Mouse (Mus musculus) hematopoietic stem cell, adult 5-6 weeks (primary cell): Measurements from ENCODE around the gene Mtpn. TPM values are rescaled to one million over a fixed set of nuclear protein-coding genes. Genes with fewer than 3 reads are reported as not detected.

Experiments used
- ATAC-seq, 2 experiments: fragments of 125-278 bp in 1 of 2; replicated peaks in 1 of 2; 2 replicates each; pipeline ENCODE4 v1.8.0; 2016 to 2017; ENCODE audit warnings: inconsistent platforms in 2 of 2, mild to moderate bottlenecking in 2 of 2, moderate number of reproducible peaks in 2 of 2, low read depth in 1 of 2, moderate TSS enrichment in 1 of 2; ENCODE audit not compliant: low FRiP score in 2 of 2, poor library complexity in 2 of 2, severe bottlenecking in 2 of 2, insufficient read depth in 1 of 2, low TSS enrichment in 1 of 2
- total RNA-seq: library from RNA; stranded (forward); fragments of 172-1452, 232-1000 nt; gene quantifications from 2 replicates; pipeline ENCODE4 v1.2.3, GENCODE M21; 2017

Gene Mtpn
- total RNA-seq = 126 and 134 TPM in 2 replicates

DNA sequence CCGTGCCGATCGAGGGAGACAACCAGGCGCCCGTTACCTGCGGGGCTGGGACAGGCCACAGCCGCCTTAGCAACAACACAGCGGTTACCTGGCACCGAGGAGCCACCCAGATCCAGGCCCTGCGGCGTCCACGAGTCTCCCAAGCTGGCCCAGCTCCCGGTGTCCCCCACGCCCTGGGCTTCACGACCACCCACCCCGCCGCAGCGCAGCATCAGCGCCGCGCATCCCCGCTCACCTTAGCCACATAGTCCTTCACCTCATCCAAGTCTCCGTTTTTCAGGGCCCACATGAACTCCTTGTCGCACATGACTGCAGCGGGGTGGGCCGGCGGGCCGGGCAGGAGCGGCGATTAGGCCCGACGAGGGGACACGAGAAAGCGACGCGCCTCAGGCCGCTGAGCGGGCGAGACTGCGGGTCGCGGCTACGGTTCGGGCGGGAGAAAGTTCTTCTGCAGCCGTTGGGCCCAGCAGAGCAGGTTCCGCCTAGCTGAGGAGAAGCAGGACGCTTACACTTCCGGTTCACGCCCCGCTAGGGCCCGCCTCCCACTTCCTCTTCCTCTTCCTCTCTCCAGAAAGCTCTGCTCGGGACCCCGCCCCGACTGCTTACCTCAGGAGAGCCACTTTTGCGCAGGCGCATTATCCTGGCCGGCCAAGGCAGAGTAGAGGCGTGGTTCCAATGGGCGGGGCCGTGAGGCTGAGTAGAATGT lies at the start of gene Mtpn:
Mtpn (minus strand) TSS at position 585 of the 706 bp plus-strand sequence.
- peak; percentile 98 to 99 for ATAC-seq

GRCm38 (mm10) chr6:35568731-35569130 lies 29.0 kb upstream of the Mtpn start:
- no peak for ATAC-seq

- ATAC-seq = peak in 1 of 2 experiments; percentile 49; a peak in 1 of 4 replicates
These were observed 28.1 kb upstream of the Mtpn start for GRCm38 (mm10) chr6:35567755-35568154.

DNA sequence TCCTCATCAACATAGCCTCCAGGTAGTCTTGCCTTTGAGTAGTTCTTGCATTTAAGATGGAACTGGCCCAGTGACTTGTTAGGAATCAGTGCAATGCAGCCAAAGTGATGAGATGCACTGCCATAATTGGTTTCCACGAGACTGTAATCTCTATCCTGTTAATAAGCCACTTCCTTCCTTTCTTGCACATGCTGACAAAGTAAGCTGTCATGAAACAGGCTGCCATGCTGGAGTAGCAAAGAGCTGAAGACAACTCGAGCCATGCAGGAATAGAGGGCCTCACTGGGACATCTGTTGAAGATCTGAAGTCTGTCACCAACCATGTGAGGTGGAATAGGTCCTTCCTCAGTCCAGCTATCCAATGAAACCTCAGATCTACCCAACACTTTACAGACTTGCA lies 20.3 kb upstream of the Mtpn start:
- ATAC-seq = no peak

- peak; percentile 35 to 60; a peak in 2 of 4 replicates for ATAC-seq
These were observed 4.7 kb upstream of the Mtpn start for GRCm38 (mm10) chr6:35544352-35544751.

- ATAC-seq = no peak
These were observed 3.1 kb upstream of the Mtpn start for GRCm38 (mm10) chr6:35542656-35543400.

DNA sequence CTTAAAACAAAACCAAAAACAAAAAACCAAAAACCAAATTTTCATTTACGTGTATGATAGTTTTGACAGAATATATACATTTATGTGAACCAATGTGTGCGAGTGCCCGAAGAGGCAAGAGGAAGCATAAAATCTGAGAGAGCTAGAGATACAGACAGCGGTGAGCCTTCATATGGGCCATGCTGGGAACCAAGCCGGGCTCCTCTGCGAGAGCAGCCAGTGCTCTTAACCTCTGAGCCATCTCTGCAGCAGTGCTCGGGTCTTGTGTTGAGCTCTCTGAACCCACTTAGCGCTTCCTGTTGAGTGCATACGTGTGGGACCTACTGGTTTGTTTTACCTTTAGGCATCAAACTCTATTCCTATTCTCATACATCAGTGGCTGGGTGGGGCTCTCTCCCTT lies 689 bp upstream of the Mtpn start:
- no peak for ATAC-seq

DNA sequence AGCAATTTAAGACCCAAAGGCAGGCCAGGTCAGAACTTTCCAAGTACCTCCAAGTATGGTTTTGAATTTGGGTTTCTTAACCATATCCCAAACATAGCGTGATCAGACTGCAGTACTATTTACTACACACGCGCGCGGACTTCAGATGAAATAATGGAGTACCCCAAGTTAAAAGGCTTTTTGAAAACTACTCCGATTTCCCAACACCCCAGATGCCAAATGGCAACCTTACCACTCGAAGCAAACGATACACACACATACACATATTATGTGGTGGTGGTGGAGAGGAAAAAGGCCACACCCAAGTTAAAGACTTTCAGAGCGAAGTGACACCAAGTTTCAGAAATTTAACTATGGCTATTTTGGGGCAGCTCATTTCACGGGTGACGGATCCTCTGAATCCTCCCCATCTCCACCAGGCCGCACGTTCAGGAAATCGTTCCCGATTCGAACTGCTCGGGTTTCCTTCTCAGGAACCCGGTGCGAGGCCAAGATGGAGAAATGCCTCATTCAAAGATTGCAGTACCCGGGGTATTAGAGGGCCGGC lies 858 bp downstream of the Mtpn start:
- ATAC-seq = no peak

- ATAC-seq = peak in 1 of 2 experiments; percentile 25; a peak in 2 of 4 replicates
These were observed 3.7 kb downstream of the Mtpn start for GRCm38 (mm10) chr6:35536021-35536420.

DNA sequence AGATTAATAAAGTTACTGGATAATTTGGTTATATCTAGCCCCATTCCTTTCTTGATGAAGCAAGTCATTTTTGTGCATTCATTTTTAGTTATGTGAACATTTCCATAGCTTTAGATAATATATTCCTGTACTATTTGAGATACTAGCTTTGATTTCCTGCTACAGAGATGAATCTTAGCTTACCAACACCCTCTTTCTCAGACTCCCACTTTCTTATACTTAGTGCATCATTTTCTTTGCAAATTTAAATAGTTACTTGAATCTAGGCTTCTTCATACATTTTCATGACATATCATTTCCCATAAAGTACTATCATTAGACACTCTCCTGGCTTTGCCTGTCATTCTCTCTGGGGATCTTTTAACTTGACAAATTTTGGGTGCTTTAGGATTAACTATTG lies 26.3 kb downstream of the Mtpn start:
- no peak for ATAC-seq

DNA sequence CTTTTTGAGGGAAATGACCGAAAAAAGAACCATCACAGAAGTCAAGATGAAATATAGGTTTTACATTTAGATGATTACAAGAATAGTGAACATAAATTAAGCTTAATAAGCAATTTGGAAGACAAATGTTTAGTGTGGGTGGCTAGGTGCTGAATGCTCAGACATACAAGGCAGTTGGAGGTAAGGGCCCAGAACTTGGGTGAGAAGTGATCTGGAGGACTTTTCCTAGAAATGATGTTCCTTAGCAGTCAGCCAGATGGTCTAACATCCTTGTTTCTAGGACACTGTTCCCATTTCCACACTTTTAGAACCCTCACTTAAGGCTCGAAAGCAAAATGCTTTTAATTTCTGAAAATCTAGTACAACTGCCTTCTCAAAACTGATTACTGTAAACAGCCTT lies 34.9 kb downstream of the Mtpn start:
- ATAC-seq = no peak

DNA sequence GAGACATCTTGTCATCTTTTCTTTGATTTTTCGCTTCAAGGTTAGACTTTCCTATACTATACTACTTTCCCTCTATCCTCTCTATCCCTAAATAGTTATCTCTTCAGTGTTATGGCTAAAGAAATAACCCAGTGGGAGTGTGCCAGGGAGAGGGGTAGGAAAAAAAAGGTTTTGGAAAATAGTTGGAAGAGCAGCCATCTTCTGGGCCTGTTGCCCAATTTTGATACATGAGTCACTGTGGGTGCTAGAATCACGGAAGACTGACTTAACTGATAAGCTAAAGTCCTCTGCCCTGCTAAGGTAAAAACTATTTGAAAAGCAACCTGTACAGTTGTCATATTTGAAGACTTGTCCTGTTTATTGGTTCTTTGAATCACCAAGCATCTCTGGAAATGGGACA lies 36.8 kb downstream of the Mtpn start:
- no peak for ATAC-seq

DNA sequence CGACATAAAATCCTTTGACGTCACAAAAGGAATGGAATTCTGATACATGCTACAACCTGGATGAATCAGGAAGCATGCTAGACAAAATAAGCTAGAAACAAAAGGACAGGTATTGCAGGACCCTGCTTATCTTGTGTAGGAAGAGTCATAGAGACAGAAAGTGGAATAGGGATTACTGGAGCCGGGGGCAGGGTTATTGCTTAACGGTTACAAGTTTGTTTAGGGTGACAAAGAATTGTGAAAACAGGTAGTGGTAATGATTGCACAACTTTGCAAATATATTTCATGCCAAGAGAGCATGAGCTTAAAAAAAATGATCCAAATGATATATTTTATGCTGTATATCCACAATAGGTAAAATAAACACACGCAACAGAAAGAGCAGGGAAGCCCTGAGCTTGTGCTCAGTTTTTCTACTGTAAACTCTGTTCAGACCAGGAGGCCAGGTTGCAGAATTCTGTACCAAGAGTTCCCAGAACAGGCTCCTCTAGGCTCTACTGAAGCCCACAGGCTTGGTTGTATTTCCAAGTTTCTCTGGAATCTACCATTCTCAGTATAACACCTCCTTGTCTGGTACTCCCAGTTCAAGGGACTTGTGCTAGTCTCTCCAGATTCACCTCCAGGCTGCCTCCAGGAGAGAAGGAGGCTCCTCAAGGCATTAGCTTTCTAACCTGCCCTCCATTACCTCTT lies 39.6 kb downstream of the Mtpn start:
- ATAC-seq = peak in 1 of 2 experiments; percentile 55; a peak in 2 of 4 replicates

DNA sequence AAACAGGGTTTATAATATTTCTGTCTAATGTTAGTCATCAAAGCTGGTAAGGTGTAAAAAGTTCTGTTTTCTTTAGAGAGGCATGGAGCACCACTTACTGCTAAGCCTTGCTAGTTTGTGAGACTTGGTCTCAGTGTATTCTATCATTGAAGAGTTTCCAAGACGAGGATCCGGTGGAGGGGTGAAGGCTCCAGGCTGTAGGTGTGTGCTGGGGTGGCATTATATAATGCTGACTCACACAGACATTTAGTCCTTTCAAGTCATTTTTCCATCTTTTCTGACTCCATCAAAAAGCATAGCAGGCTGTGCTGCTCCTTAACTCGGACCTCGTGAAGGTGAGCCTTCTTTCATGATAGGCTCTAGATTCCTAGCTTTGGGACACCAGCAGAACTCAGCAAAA lies 42.3 kb downstream of the Mtpn start:
- ATAC-seq = no peak

- ATAC-seq = no peak
These were observed 45.8 kb downstream of the Mtpn start for GRCm38 (mm10) chr6:35493851-35494250.

- ATAC-seq = no peak
These were observed 59.9 kb downstream of the Mtpn start for GRCm38 (mm10) chr6:35479651-35480335.

DNA sequence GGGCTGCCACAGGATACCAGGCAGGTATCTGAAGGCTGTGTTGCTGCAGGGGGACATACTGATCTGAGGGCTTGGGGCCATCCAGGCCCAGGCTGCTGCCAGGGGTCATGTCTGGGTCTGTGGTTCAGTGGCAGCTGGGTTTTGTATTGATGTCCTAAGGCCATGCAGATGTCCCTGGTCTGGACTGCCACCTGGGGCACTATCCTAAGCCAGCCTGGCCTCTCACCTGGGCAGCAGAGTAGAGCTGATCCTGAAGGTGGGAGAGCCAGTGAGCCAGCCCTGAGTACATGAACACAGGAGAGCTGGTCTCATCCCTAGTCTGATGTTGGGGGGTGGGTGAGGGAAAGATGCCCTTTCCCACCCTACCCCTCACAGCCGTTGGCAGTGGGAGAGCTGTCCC lies 62.9 kb downstream of the Mtpn start:
- ATAC-seq = no peak
